Mouse (Mus musculus) lung, adult 2 months (tissue): ENCODE measurements around the gene Rnf145.

Experiments
- CTCF ChIP-seq: fragments of 200-500 bp; IDR thresholded peaks from 2 replicates; pipeline ENCODE4 v1.5.1; 2011; ENCODE audit warnings: mild to moderate bottlenecking, low read length, control low read depth; ENCODE audit not compliant: insufficient read depth
- POLR2A ChIP-seq: fragments of 200-500 bp; IDR thresholded peaks from 2 replicates; pipeline ENCODE4 v1.6.1; 2011; ENCODE audit warnings: low read depth, mild to moderate bottlenecking, control low read depth, low read length, borderline replicate concordance; ENCODE audit errors: extremely low read depth

GRCm38 (mm10) chr11:44538101-44538500, 19.3 kb downstream of the Rnf145 start:
- TF ChIP-seq CTCF = no peak
- TF ChIP-seq POLR2A = no peak
